Mouse (Mus musculus) spleen, postnatal 14 days (tissue): ENCODE results near the gene Gpr55.

ENCODE experiments used
- DNase-seq, 2 experiments: peaks; one replicate each; pipeline ENCODE4 v3.0.0; 2021 to 2022; ENCODE audit warnings: low spot score in 2 of 2

The Gpr55 gene

DNA sequence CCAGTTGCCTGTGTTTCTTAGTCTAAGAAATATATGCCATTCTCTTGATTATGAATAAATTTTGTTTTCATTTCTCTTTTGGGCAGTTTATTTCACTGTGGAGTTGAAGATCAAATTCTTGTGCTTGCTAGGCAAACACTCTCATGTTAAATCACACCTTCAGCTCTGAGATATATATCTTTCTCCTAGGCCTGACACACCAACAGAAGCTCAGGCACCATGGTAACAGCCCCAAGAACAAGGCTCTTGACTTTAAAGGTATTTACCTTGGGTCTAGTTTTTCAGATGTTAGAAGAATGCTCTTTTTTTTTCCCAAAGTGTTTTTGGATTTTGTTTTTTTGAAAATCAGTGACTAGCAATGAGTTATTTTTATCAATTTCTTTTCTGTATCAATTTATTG, 44.9 kb downstream of the Gpr55 start:
- DNase-seq: no peak

DNA sequence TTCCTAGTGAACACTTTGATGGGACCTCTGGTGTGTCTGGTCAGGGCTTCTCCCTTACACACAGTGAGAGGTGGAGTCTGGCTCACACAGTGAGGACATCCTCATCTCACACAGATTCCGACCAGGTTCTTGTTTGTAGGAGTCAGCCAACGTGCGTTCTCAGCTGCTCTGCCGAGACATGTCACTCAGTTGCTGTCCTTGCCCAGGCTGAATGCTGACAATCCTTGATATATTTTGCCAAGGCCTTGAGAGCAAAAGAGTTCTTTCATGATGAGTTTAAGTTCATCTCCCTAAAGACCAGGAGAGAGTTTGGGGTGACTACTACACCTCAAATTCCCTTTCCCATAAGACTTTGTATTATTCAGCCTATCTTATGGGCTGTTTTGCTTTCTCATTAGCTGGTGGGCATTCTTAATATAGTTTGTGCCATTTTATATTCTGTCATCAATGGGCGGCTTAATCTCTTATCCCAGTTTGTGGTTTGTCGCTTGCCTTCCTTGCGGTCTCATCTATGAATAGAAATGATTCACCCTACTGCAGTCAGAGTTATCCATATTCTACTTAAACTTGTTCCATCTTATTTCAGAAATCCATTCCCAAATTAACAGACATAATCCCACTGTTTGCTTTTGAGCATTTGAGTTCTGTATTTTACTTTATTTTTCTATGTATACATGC, 47.6 kb downstream of the Gpr55 start:
- DNase-seq: no peak

DNA sequence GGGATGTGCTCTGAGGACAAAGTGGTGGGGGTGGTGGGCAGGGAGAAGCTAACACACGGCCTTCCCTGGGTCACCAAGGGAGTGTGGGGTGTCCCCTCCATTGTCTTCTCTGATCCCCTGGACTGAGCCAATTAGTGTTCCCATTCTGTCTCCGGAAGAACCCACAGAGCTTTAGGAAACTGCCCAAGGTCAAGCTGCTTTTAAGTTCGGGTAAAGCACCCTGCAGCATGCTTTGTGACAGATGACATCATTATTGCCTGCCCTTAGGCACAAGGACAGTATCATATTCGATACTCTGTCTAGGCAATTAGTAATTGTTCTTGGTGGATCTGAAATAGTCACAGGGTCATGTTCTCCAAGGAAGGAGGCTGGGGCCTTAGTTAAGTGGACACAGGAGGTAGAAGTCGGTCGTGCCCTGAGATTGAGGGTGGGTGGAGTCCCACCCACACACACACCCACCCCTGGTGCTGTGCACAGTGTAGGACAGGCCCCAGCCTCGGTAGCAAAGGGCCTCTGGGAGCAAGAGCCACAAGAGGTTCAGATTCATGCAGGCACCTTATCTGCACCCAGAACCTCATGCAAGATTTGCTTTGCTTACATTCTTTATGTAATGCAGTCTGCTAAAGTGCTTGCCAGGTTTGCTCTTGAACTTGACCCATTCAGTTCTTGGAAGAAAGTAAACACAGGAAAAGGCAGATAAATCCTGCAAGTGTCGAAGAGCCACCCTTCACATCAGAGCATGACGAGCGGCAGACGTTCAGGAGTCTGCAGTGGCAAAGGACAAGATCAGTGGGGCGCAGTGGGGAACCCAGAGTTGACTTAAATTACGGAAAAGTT, 51.8 kb downstream of the Gpr55 start:
- DNase-seq: no peak

DNA sequence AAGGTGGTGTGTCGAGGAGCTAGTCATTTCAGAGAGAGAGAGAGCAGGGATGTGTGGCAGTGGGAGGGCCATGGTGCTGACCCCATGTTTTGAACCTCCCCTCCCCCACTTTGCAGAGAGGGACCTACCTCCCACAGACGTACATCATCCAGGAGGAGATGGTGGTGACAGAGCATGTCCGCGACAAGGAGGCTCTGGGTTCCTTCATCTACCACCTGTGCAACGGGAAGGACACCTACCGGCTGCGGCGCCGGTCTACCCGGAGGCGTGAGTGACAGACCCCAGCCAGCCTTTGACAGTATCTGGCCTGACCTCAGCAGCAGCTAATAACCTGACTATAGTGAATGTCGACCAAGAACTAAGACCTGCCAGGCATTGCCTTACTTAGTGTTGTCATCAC, 53.9 kb downstream of the Gpr55 start:
- DNase-seq: no peak

- no peak for DNase-seq
These were observed 58.7 kb downstream of the Gpr55 start for GRCm38 (mm10) chr1:85902108-85902561.

DNA sequence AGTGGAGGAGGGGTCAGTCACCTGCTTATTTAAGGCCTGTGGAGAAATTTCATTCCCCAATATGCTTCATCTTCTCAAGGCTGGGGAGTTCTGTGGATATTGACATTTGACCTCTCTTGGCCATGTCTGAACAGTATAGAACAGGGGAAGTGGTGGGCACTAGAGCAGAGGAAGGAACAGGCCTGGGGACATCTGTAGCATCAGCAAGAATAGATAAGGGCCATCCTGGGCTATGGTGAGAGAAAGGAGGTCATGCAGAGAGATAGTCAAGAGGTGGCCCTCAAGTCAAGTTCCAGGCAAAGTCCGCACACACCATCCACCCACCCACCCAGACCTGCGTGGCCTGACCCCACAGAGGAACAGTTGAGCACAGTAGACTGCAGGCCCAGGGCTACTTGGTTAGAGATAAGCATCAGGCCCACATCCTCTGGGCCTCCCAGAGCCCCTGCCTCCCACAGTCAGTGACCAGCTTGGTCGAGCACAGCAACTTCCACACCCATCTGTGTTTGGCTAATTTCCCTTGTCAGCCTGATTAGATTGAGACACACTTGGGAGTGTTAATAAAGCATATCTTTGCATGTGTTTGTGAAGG, 59.2 kb downstream of the Gpr55 start:
- DNase-seq: no peak

- no peak for DNase-seq
These were observed 60.1 kb downstream of the Gpr55 start for GRCm38 (mm10) chr1:85900521-85901333.

GRCm38 (mm10) chr1:85899388-85899761, 61.4 kb downstream of the Gpr55 start:
- DNase-seq: no peak

DNA sequence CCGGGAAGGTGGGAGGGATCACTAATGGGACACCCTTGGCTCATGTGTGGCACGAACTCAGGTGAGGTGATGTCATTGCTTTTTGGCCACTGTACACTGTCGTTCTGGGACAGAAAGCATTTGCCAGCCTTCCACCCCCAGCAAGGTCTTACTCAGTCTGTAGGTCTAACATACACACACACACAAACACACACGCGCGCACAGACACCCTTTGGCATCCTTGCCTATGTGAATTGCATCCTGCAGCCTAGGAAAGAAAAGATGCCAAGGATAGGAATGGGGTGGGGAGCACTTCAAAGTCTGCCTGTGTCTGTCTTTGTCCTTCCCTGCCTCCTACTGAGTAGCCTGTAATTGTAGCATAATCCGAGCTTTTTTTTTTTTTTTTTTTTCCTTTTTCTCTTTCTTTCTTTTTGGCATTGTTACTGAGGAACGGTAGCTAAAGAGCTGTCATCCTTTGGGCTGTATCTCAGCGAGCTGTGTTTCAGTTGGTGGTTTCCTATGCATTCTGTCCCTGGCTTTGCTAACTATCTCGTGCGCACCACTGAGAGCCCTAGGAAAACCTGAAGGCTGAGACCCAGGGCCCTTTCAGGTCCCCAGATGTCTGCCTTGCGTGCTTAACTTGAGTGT, 61.9 kb downstream of the Gpr55 start:
- no peak for DNase-seq

DNA sequence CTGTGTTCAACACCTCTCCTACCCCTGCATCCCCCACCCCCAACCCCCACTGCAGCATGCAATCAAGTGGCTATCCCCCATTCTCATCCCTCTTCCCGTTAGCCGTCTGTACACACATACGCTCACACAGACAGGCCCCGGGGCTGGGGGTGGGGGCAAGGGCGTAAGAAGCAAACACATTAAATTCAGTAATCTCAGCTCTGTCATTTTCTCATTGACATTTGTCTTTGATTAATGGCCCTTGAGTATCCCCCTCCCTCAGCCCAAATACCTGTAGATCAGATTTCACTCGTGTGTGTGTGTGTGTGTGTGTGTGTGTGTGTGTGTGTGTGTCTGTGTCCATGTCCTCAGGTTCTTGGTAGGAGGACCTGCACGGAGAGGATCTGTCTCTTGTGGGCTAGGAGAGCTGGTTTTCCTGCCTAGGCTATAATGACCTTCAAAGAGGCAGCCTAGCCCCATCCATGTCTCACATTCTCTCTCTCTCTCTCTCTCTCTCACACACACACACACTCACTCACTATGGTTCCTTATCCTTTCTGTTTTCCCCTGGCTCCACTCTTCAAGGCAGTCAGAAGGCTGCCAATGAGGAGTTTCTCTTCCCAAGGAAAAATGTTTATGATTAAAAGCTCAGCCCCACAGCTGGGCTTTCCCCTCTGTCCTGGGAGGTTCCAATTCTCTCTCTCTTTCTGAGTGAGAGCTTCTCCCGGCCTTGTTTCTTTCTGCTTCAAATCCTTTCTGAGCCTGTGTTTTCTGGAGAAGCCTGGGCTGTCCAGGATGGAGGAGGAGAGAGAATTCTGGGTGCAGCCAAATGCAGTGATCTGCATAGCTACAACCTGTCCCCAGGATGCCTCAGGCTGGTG, 62.7 kb downstream of the Gpr55 start:
- no peak for DNase-seq

DNA sequence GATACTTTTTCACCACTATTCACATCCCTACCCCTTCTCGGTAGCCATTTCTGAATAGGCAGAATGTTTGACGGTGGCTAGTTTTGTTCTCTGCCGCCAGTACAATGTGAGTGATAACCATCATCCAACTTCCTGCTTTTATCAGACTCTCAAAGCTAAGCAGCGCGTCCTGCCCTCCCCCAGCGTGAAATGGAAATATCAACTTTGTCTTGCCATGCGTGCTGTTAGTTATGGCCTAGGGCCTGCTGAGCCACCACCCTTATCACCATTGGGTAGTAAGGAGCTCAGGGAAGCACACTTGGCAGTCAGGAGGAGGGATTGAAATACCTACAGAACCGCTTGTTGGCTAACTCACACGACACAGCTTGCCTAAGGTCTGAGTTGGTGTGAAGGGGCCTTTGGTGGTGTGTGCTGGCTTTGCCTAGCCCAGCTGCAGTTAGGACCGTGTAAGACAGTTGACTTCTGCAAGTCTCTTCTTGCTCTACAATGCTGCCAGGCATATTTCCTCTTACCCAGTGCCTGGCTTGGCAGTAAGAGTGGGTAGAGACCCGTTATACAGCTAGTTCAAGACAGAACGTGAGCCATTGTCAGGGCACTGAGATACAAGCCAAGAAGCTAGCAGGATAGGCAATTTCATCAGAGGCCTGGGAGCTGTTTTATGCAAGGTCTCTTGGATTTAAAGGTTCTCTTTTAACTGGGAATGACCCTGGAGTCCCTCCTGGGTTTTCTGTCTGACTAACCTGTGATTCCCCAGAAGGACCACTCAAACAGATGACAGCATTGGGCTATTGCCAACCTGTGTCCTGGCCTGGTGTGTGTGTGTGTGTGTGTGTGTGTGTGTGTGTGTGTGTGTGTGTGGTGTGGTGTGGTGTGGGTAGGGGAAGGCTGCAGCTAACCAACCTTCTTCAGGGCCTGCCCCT, 63.8 kb downstream of the Gpr55 start:
- no peak for DNase-seq

GRCm38 (mm10) chr1:85896110-85896509, 64.7 kb downstream of the Gpr55 start:
- DNase-seq: no peak

- peak; percentile 14 to 38 for DNase-seq
These were observed 65.4 kb downstream of the Gpr55 start for GRCm38 (mm10) chr1:85895391-85895837.

DNA sequence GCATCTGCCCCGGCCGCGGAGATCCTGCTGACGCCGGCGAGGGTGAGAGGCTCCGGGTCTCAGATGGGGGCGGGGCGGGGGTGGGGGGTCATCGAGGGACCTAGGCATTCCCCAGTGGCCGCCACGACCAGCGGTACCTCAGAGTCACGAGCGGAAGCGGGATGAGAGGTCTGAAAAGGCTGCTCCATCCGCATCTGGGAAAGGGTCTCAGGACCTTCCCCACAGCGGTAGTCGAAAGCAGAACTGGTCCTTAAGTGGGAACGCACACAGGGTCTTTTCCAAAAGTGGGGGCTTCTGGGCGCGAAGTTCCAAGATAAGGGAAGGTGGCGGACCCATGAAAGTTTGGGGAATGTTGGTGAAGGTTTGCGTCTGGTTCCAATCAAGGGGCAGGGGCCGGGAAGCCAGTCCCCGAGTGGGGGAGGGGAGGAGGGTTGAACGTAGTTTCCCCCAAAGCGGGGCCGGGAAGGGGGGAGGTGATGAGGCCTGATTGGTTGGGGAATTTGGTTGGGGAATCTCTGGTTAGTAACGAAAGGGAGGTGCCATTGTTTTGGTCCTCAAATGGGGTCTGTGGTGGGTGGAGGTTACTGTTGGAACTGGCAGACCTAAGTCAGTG, 66.0 kb downstream of the Gpr55 start:
- no peak for DNase-seq

DNA sequence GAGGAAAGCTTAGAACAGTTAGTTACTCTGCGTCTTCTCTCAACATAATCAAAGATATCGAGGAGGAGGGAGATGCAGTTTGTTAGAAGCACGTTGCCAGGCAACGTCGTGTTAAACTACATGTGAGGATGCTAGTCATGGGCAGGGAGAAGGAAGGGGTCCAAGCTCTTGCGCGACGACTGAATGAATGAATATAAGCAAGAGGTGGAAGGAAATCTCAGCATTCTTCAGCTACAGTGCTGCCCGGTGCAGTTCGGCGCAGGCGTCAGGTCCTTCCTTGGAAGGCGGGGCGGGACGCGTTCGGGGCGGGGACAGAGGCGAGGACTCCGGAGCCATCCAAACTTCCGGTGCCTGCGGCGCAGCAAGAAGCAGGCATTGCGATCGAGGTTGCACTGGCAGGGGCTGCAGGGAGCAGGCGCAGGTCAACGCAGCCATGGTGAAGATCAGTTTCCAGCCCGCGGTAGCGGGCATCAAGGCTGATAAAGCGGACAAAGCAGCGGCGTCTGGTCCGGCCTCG, 66.5 kb downstream of the Gpr55 start, which contains the start of gene Itm2c:
Itm2c (plus strand) TSS at position 51 of the 517 bp plus-strand sequence.
- peak; percentile 49 to 58 for DNase-seq
